Mouse (Mus musculus) stomach, embryonic 16.5 days (tissue): ENCODE measurements around the gene Sfswap. TPM values are rescaled to one million over a fixed set of nuclear protein-coding genes. Genes with fewer than 3 reads are reported as not detected.
A peak's percentile ranks its signal among the peaks of the same experiment; 100 is the strongest.

ENCODE experiments used
- ATAC-seq: fragments of 200-750 bp; cut with Nextera tagmentation; 2 replicates; pipeline ENCODE4 v1.8.0; 2017; ENCODE audit warnings: moderate number of reproducible peaks, moderate TSS enrichment; ENCODE audit not compliant: insufficient read depth, low FRiP score
- H3K27ac ChIP-seq: fragments of 300-500 bp; sonication (generic); 2 replicates; pipeline ENCODE4 v1.5.1; 2014; ENCODE audit warnings: low read length
- H3K27me3 ChIP-seq: fragments of 300-500 bp; sonication (generic); 2 replicates; pipeline ENCODE4 v1.6.1; 2014; ENCODE audit warnings: low read length, control low read depth, mixed read lengths; ENCODE audit not compliant: control insufficient read depth, insufficient read depth
- H3K36me3 ChIP-seq: fragments of 300-500 bp; sonication (generic); 2 replicates; pipeline ENCODE4 v1.6.1; 2014; ENCODE audit warnings: low read length; ENCODE audit not compliant: control insufficient read depth, insufficient read depth
- H3K4me1 ChIP-seq: fragments of 300-500 bp; sonication (generic); 2 replicates; pipeline ENCODE4 v1.6.1; 2014; ENCODE audit warnings: low read length, control low read depth, mixed read lengths; ENCODE audit not compliant: control insufficient read depth, insufficient read depth
- H3K4me2 ChIP-seq: fragments of 300-500 bp; sonication (generic); 2 replicates; pipeline ENCODE4 v1.6.1; 2014; ENCODE audit warnings: low read depth, low read length, mixed read lengths
- H3K4me3 ChIP-seq: fragments of 300-500 bp; sonication (generic); replicated peaks from 2 replicates; pipeline ENCODE4 v1.5.1; 2014; ENCODE audit warnings: mild to moderate bottlenecking, low read length
- H3K9ac ChIP-seq: fragments of 300-500 bp; sonication (generic); 2 replicates; pipeline ENCODE4 v1.6.1; 2014; ENCODE audit warnings: low read length
- H3K9me3 ChIP-seq: fragments of 300-500 bp; sonication (generic); replicated peaks from 2 replicates; pipeline ENCODE4 v1.6.1; 2016; ENCODE audit warnings: low read length, control low read depth; ENCODE audit not compliant: control insufficient read depth
- WGBS: fragments of 180-500 bp; shearing (Covaris S2); extraction: QIAGEN DNeasy Blood & Tissue Kit; methylation state at CpG from one replicate; pipeline ENCODE4 v1.1.7; 2014; 5-methylcytosine and 5-hydroxymethylcytosine counted together
- polyA plus RNA-seq: library from polyadenylated mRNA; unstranded; fragments of >200 nt; fragmentation: Nextera tagmentation; extraction: Ambion mirVana; gene quantifications from 2 replicates; pipeline ENCODE4 v1.2.1, GENCODE M21; 2015

The Sfswap gene
- polyA plus RNA-seq: 32.9 and 35.5 TPM in 2 replicates

- under 1% methylated on average over 66 of the region's 66 CpGs for WGBS
- H3K4me1 ChIP-seq: peaks cover 13% of the 10 kb centered on the region
- no peaks in the 10 kb centered on the region for H3K27me3 ChIP-seq
- H3K27ac ChIP-seq: peak within 1 kb of the TSS; percentile 60
- no peaks in the 10 kb centered on the region for H3K9me3 ChIP-seq
- H3K9ac ChIP-seq: peak within 1 kb of the TSS; percentile 95
- peak within 1 kb of the TSS; percentile 95 for H3K4me3 ChIP-seq
- H3K4me2 ChIP-seq: peak within 1 kb of the TSS; percentile 95
- peaks cover 9% of the 10 kb centered on the region; the same call in 1 of the 2 replicates for H3K36me3 ChIP-seq
- peak; percentile 65 for ATAC-seq
These were observed at the start of gene Sfswap for GRCm38 (mm10) chr5:129500722-129501634. Gene Sfswap (plus strand): TSS chr5:129501221.

DNA sequence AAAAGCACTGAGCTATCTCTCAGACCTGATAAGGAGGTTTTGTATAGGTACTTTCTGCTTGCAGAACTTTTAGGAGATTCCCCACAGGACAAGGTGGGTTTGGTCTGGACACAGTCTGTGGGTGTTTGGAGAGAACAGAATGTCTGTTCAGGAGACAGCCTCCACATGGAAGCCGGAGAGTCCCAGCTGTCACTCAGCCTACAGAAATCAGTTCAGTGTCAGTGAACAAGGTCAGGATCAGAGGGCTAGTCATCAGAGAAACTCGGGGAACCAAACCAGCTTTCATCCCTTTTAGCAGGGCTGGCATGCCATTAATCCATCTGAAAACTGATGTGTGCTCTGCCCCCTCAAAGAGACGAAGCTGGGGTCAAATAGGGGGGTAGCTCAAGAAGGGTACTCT lies 48.5 kb upstream of the Sfswap start:
- no peak overlapping the region for H3K9ac ChIP-seq
- WGBS: 36% methylated on average over 3 of the region's 3 CpGs

GRCm38 (mm10) chr5:129454802-129455528 lies 46.1 kb upstream of the Sfswap start:
- Histone ChIP-seq H3K9me3 (no peaks in the 10 kb centered on the region), H3K36me3 (no peaks in the 10 kb centered on the region), H3K4me3 (peak overlapping the region; percentile 24), H3K27me3 (no peaks in the 10 kb centered on the region), H3K4me2 (peak overlapping the region; percentile 42; the same call in 1 of the 2 replicates), H3K4me1 (peaks cover 11% of the 10 kb centered on the region), H3K9ac (peak overlapping the region; percentile 46), H3K27ac (0 out of 2 replicates have a peak overlapping the region, but pooled peaks have one; percentile 11)
- peak; percentile 90 for ATAC-seq
- WGBS: 9% methylated on average over 13 of the region's 13 CpGs

More for the DNA sequence above, 48.5 kb upstream of the Sfswap start:
- Histone ChIP-seq H3K4me3 (no peak overlapping the region), H3K27me3 (no peaks in the 10 kb centered on the region; the same call in 1 of the 2 replicates), H3K36me3 (no peaks in the 10 kb centered on the region), H3K27ac (no peak overlapping the region), H3K4me1 (peaks cover 11% of the 10 kb centered on the region), H3K9me3 (no peaks in the 10 kb centered on the region), H3K4me2 (no peak overlapping the region)
- ATAC-seq: no peak

DNA sequence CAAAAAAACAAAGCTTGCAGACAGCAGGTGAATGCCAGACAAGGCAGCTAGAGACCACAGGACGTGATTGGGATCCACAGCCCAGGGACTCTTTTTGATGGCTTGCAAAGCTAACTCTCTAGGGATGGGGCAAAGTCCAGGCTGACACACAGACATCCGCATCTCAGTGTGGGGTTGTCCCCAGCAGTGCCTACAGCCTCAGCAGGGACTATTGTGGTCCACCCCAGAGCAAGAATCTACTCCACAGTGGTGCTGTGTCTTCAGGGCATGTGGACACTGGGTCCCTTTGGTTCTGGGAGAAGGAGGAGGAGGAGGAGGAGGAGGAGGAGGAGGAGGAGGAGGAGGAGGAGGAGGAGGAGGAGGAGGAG lies 45.5 kb upstream of the Sfswap start:
- peak overlapping the region; percentile 24; the same call in 1 of the 2 replicates for H3K4me3 ChIP-seq
- no peak overlapping the region for H3K27ac ChIP-seq
- 0 out of 2 replicates have a peak overlapping the region, but pooled peaks have one; percentile 42 for H3K4me2 ChIP-seq
- peaks cover 11% of the 10 kb centered on the region for H3K4me1 ChIP-seq
- no peaks in the 10 kb centered on the region for H3K27me3 ChIP-seq
- peak; percentile 57; the same call in 1 of the 2 replicates for ATAC-seq
- H3K9ac ChIP-seq: no peak overlapping the region
- no peaks in the 10 kb centered on the region for H3K9me3 ChIP-seq
- no peaks in the 10 kb centered on the region for H3K36me3 ChIP-seq
- WGBS: 40% methylated on average over 2 of the region's 2 CpGs

- WGBS: 42% methylated on average over 9 of the region's 9 CpGs
- no peaks in the 10 kb centered on the region for H3K36me3 ChIP-seq
- no peak for ATAC-seq
- no peak overlapping the region for H3K4me2 ChIP-seq
- no peaks in the 10 kb centered on the region for H3K27me3 ChIP-seq
- H3K4me1 ChIP-seq: peaks cover 15% of the 10 kb centered on the region
- H3K9me3 ChIP-seq: no peaks in the 10 kb centered on the region
- H3K4me3 ChIP-seq: no peak overlapping the region
- no peak overlapping the region for H3K27ac ChIP-seq
- H3K9ac ChIP-seq: no peak overlapping the region
These were observed 44.4 kb upstream of the Sfswap start for GRCm38 (mm10) chr5:129456579-129457140.

DNA sequence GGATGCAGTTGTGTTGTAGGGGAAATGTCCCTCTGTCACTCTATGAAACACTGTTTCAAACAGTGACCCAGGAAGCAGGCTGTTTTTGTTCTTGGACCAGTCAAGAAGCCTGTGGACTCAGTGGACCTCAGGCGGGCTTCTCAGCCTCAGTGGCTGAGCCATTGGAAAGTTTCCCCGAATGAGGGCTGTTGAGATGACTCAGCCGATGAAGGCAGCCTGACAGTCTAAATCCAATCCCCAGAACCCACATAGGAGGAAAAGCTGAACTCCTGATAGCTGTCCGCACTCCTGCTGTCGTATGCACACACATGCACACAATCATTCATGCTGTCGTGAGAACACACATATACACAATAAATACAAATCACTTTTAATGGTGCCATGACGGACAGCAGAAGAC lies 42.9 kb upstream of the Sfswap start:
- Histone ChIP-seq H3K4me1 (peaks cover 15% of the 10 kb centered on the region), H3K36me3 (no peaks in the 10 kb centered on the region), H3K4me2 (no peak overlapping the region), H3K9ac (no peak overlapping the region), H3K9me3 (no peaks in the 10 kb centered on the region), H3K4me3 (no peak overlapping the region), H3K27ac (no peak overlapping the region), H3K27me3 (no peaks in the 10 kb centered on the region)
- 63% methylated on average over 7 of the region's 7 CpGs for WGBS
- ATAC-seq: no peak

GRCm38 (mm10) chr5:129458541-129458940 lies 42.5 kb upstream of the Sfswap start:
- ATAC-seq: no peak
- Histone ChIP-seq H3K36me3 (no peaks in the 10 kb centered on the region), H3K4me2 (no peak overlapping the region), H3K9ac (no peak overlapping the region), H3K27ac (no peak overlapping the region), H3K4me3 (no peak overlapping the region), H3K9me3 (no peaks in the 10 kb centered on the region), H3K4me1 (peaks cover 15% of the 10 kb centered on the region), H3K27me3 (no peaks in the 10 kb centered on the region)
- 73% methylated on average over 3 of the region's 3 CpGs for WGBS

- Histone ChIP-seq H3K9ac (no peak overlapping the region), H3K36me3 (no peaks in the 10 kb centered on the region), H3K4me2 (no peak overlapping the region), H3K27ac (peak overlapping the region; percentile 18; the same call in 1 of the 2 replicates), H3K9me3 (no peaks in the 10 kb centered on the region), H3K4me1 (peaks cover 4% of the 10 kb centered on the region; the same call in 1 of the 2 replicates), H3K27me3 (no peaks in the 10 kb centered on the region), H3K4me3 (no peak overlapping the region)
- 25% methylated on average over 11 of the region's 11 CpGs for WGBS
- ATAC-seq: peak; percentile 51; the same call in 1 of the 2 replicates
These were observed 40.1 kb upstream of the Sfswap start for GRCm38 (mm10) chr5:129460798-129461476.
